Mouse (Mus musculus) testis, adult 2 months (tissue): ENCODE measurements around the gene Tmem214.

Experiments
- CTCF ChIP-seq: fragments of 200-500 bp; IDR thresholded peaks from 2 replicates; pipeline ENCODE4 v1.5.1; 2012; ENCODE audit warnings: low read depth, mild to moderate bottlenecking, inconsistent platforms, low read length, moderate library complexity; ENCODE audit not compliant: control insufficient read depth, insufficient read depth, insufficient replicate concordance
- POLR2A ChIP-seq: fragments of 200-500 bp; IDR thresholded peaks from 2 replicates; pipeline ENCODE4 v1.6.1; 2012; ENCODE audit warnings: low read depth, mild to moderate bottlenecking, inconsistent platforms, low read length, moderate library complexity; ENCODE audit not compliant: control insufficient read depth

DNA sequence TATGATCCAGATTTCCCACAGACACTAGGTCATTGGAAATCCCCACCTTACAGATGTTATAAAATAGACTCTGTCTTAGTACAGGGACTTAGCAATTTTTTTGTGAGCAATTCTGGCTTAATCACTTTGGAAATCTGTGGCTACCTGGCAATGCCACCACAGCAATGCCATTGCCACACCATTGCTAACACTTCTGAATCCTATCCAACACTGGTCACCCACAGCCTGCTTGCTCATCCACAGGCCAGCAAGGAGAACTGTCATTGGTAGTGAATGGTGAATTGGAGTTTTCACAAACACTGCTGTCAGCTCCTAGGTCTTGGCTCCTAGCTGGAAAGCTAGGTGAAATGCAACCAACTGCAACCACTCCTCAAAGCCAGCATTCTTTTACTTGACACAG lies 42.7 kb downstream of the Tmem214 start:
- TF ChIP-seq CTCF (no peak), POLR2A (no peak)
